16 mouse cellular contexts compared by ENCODE assay signal in the genomic region with DNA sequence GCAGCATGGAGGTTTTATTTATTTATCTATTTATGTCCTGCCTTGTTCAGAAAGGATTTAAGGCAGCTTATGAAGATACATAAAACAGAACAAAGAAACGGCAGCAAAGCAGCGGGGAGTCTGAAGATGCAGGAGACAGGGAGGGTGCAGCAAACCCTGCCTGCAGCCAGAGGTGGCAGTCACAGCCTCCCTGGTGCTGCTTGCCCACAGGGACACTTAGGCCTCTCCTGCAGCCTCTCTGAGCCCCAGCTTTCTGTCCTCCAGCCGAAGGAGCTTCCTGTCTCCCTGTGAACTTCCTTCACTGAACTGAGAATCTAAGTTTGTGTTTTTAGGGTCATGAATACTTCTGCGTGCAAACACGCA.
DNase-seq lines count a peak whose midpoint lies in the region; ATAC-seq and TF ChIP-seq lines count a peak whose summit lies in the region.
"Had no signal": no experiment of that assay in that cellular context is flagged by ENCODE, and none has a peak within 500 bp of the region (broad histone marks: within the 10 kb centered on the region; RNA-seq: fewer than 3 reads in every experiment).

No protein-coding gene starts in this region.

- H3K4me1 ChIP-seq in hindbrain, embryonic 10.5 days (replicated peaks): peaks cover 11% of the 10 kb centered on the region; the same call in 1 of the 2 replicates
- no peaks in the 10 kb centered on the region for H3K4me1 ChIP-seq in hindbrain, embryonic 11.5 days (replicated peaks; ENCODE audit: control insufficient read depth, insufficient read depth, low read length)
- H3K4me1 ChIP-seq in forebrain, embryonic 15.5 days: peaks cover 11% of the 10 kb centered on the region
- H3K4me1 ChIP-seq in hindbrain, postnatal 0 days (ENCODE audit: insufficient read depth, low read length): no peaks in the 10 kb centered on the region
- peaks cover 22% of the 10 kb centered on the region for H3K4me1 ChIP-seq in neural tube, embryonic 13.5 days (replicated peaks)
- H3K4me1 ChIP-seq: limb, embryonic 10.5 days had no signal

- peak overlapping the region; percentile 43; the same call in 1 of the 2 replicates for H3K27ac ChIP-seq in hindbrain, embryonic 10.5 days
- no peak overlapping the region for H3K27ac ChIP-seq in hindbrain, embryonic 11.5 days (ENCODE audit: low read depth, low read length)
- H3K27ac ChIP-seq in forebrain, embryonic 15.5 days (replicated peaks): 0 out of 2 replicates have a peak overlapping the region, but pooled peaks have one; percentile 2
- H3K27ac ChIP-seq in hindbrain, postnatal 0 days: peak overlapping the region; percentile 67; the same call in 1 of the 2 replicates
- peak overlapping the region; percentile 82 for H3K27ac ChIP-seq in neural tube, embryonic 13.5 days (replicated peaks)
- H3K27ac ChIP-seq: limb, embryonic 10.5 days had no signal

- no peak for DNase-seq in hindbrain, embryonic 10.5 days (ENCODE audit: low spot score)
- no peak for DNase-seq in hindbrain, embryonic 11.5 days (ENCODE audit: low spot score)
- DNase-seq in hindbrain, postnatal 0 days (ENCODE audit: low spot score): peak; percentile 40
- DNase-seq in right cerebral cortex, adult 2 months (ENCODE audit: low spot score in 2 of 2): no peak
- DNase-seq in adrenal gland, postnatal 14 days: no peak
- no peak for DNase-seq in kidney, adult 9 months
- DNase-seq: adrenal gland, postnatal 10 days; cerebellum, adult 9-11 months; gastrocnemius, postnatal 36 days; lung, adult 2 months; lung, postnatal 4 days; thymus, adult 18-20 months had no signal

- WGBS in hindbrain, embryonic 10.5 days: 68% methylated on average over 5 of the region's 5 CpGs
- WGBS in hindbrain, embryonic 11.5 days: 69% methylated on average over 5 of the region's 5 CpGs
- 72% methylated on average over 5 of the region's 5 CpGs for WGBS in forebrain, embryonic 15.5 days
- WGBS in hindbrain, postnatal 0 days: 57% methylated on average over 5 of the region's 5 CpGs
- WGBS in neural tube, embryonic 13.5 days: 49% methylated on average over 5 of the region's 5 CpGs

- H3K9me3 ChIP-seq in hindbrain, embryonic 10.5 days: no peaks in the 10 kb centered on the region
- H3K9me3 ChIP-seq in hindbrain, embryonic 11.5 days (ENCODE audit: control insufficient read depth, low read length): no peaks in the 10 kb centered on the region
- H3K9me3 ChIP-seq in forebrain, embryonic 15.5 days: no peaks in the 10 kb centered on the region
- no peaks in the 10 kb centered on the region for H3K9me3 ChIP-seq in hindbrain, postnatal 0 days (ENCODE audit: low read length)
- no peaks in the 10 kb centered on the region for H3K9me3 ChIP-seq in neural tube, embryonic 13.5 days
- H3K9me3 ChIP-seq: limb, embryonic 10.5 days had no signal

- no peak for ATAC-seq in hindbrain, embryonic 11.5 days (ENCODE audit: low FRiP score)
- no peak for ATAC-seq in forebrain, embryonic 15.5 days (replicated peaks)
- ATAC-seq in hindbrain, postnatal 0 days: no peak
- peak; percentile 52; the same call in 1 of the 2 replicates for ATAC-seq in neural tube, embryonic 13.5 days (ENCODE audit: low read depth)

- H3K9ac ChIP-seq in hindbrain, embryonic 11.5 days (ENCODE audit: low read depth, low read length): no peak overlapping the region
- H3K9ac ChIP-seq in forebrain, embryonic 15.5 days (replicated peaks): no peak overlapping the region
- H3K9ac ChIP-seq in hindbrain, postnatal 0 days (replicated peaks; ENCODE audit: low read length): 0 out of 2 replicates have a peak overlapping the region, but pooled peaks have one; percentile 4
- no peak overlapping the region for H3K9ac ChIP-seq in neural tube, embryonic 13.5 days

- H3K4me2 ChIP-seq in hindbrain, embryonic 11.5 days (replicated peaks; ENCODE audit: low read depth, low read length): no peak overlapping the region
- no peak overlapping the region for H3K4me2 ChIP-seq in forebrain, embryonic 15.5 days (replicated peaks)
- no peak overlapping the region for H3K4me2 ChIP-seq in hindbrain, postnatal 0 days (ENCODE audit: low read depth, low read length)
- H3K4me2 ChIP-seq in neural tube, embryonic 13.5 days: no peak overlapping the region
- H3K4me2 ChIP-seq: liver, embryonic 11.5 days had no signal

- peaks cover 8% of the 10 kb centered on the region for H3K27me3 ChIP-seq in hindbrain, embryonic 10.5 days (ENCODE audit: insufficient read depth, poor library complexity, severe bottlenecking)
- H3K27me3 ChIP-seq in hindbrain, embryonic 11.5 days (ENCODE audit: control insufficient read depth, insufficient read depth, low read length): no peaks in the 10 kb centered on the region
- no peaks in the 10 kb centered on the region for H3K27me3 ChIP-seq in forebrain, embryonic 15.5 days
- no peaks in the 10 kb centered on the region for H3K27me3 ChIP-seq in hindbrain, postnatal 0 days (ENCODE audit: insufficient read depth, low read length)
- no peaks in the 10 kb centered on the region for H3K27me3 ChIP-seq in neural tube, embryonic 13.5 days

- no peak overlapping the region for H3K4me3 ChIP-seq in hindbrain, embryonic 10.5 days
- H3K4me3 ChIP-seq in hindbrain, embryonic 11.5 days (ENCODE audit: low read depth, low read length): no peak overlapping the region
- H3K4me3 ChIP-seq in forebrain, embryonic 15.5 days: no peak overlapping the region
- H3K4me3 ChIP-seq in hindbrain, postnatal 0 days (ENCODE audit: low read length): no peak overlapping the region
- H3K4me3 ChIP-seq in neural tube, embryonic 13.5 days: no peak overlapping the region
- H3K4me3 ChIP-seq: limb, embryonic 10.5 days had no signal

- peak; percentile 18 for TF ChIP-seq CTCF in hindbrain, postnatal 0 days (IDR thresholded peaks at IDR 0.05; ENCODE audit: low read depth)

- no peaks in the 10 kb centered on the region for H3K36me3 ChIP-seq in hindbrain, embryonic 10.5 days
- no peaks in the 10 kb centered on the region for H3K36me3 ChIP-seq in hindbrain, embryonic 11.5 days (ENCODE audit: control insufficient read depth, insufficient read depth, low read length)
- no peaks in the 10 kb centered on the region for H3K36me3 ChIP-seq in forebrain, embryonic 15.5 days
- H3K36me3 ChIP-seq in hindbrain, postnatal 0 days (ENCODE audit: insufficient read depth, low read length): no peaks in the 10 kb centered on the region
- no peaks in the 10 kb centered on the region for H3K36me3 ChIP-seq in neural tube, embryonic 13.5 days
- H3K36me3 ChIP-seq: limb, embryonic 10.5 days had no signal
